Mouse (Mus musculus) ES-E14 (cell line): ENCODE data around the gene Lamc3.

Source experiments
- HCFC1 ChIP-seq: IDR thresholded peaks from 2 replicates; pipeline ENCODE4 v1.6.1; 2012; ENCODE audit warnings: low read length, inconsistent platforms, borderline replicate concordance; ENCODE audit not compliant: insufficient read depth
- MAFK ChIP-seq: IDR thresholded peaks from 2 replicates; pipeline ENCODE4 v1.6.1; 2014; ENCODE audit warnings: mild to moderate bottlenecking, low read depth, low read length, inconsistent platforms; ENCODE audit not compliant: insufficient read depth
- ZNF384 ChIP-seq: IDR thresholded peaks from 2 replicates; pipeline ENCODE4 v1.6.1; 2012; ENCODE audit warnings: low read depth, low read length, inconsistent platforms

DNA sequence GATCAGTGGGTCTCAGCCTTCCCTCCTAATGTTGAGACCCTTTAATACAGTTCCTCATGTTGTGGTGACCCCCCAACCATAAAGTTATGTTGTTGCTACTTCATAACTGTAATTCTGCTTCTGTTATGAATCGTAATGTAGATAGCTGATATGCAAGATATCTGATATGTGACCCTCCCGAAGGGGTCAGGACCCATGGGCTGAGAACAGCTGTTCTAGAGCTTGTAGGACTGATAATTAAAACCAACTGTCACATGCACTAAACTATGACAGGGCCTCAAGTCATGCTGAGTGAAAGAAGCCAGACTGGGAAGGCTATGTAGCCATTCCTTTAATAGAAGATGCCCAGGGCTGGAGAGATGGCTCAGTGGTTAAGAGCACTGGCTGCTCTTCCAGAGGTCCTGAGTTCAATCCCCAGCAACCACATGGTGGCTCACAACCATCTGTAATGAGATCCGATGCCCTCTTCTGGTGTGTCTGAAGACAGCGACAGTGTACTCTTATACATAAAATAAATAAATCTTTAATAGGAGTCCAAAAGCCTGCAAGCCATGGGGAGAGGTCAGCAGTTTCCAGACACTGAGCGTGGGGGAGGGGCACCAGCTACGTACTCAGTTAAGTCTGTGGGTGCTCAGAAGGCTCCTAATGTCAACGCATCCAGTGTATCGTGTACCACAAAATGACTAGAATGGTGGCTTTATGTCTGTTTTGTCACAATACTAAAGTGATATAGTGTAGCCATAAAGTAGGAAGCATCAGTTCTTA, 19.1 kb upstream of the Lamc3 start:
- TF ChIP-seq ZNF384 (no peak), HCFC1 (no peak), MAFK (no peak)
